Mouse (Mus musculus): ENCODE results near the gene Gpr25.

- TF ChIP-seq CTCF (IDR thresholded peaks at IDR 0.05; ENCODE audit: borderline replicate concordance, insufficient read depth, low read length): no peak
- TF ChIP-seq POLR2A (IDR thresholded peaks at IDR 0.05; ENCODE audit: low read depth, low read length): no peak
Measured at GRCm38 (mm10) chr1:136238495-136238894, 22.2 kb downstream of the Gpr25 start.
